Mouse (Mus musculus) ES-Bruce4 (cell line): ENCODE data around the gene Lmnb2. TPM values are rescaled to one million over a fixed set of nuclear protein-coding genes. Genes with fewer than 3 reads are reported as not detected.

Experiments
- H3K27ac ChIP-seq: 2 replicates; pipeline ENCODE4 v1.5.1; 2012; ENCODE audit warnings: low read length, inconsistent platforms; ENCODE audit not compliant: insufficient read depth
- H3K27me3 ChIP-seq: 2 replicates; pipeline ENCODE4 v1.6.1; 2012; ENCODE audit warnings: mild to moderate bottlenecking, low read length, inconsistent platforms; ENCODE audit not compliant: control insufficient read depth, poor library complexity, insufficient read depth, severe bottlenecking
- H3K36me3 ChIP-seq: 2 replicates; pipeline ENCODE4 v1.6.1; 2012; ENCODE audit warnings: inconsistent platforms, mild to moderate bottlenecking, low read length, moderate library complexity; ENCODE audit not compliant: control insufficient read depth, poor library complexity, insufficient read depth, severe bottlenecking
- H3K4me1 ChIP-seq: one replicate; pipeline ENCODE4 v1.8.1; 2011; ENCODE audit warnings: low read length; ENCODE audit not compliant: control insufficient read depth, insufficient read depth
- H3K4me3 ChIP-seq: 2 replicates; pipeline ENCODE4 v1.5.1; 2011; ENCODE audit warnings: low read depth, mild to moderate bottlenecking, low read length
- H3K9ac ChIP-seq: 2 replicates; pipeline ENCODE4 v1.6.1; 2012; ENCODE audit warnings: low read depth, mild to moderate bottlenecking, inconsistent platforms; ENCODE audit not compliant: poor library complexity, severe bottlenecking
- H3K9me3 ChIP-seq: replicated peaks from 2 replicates; pipeline ENCODE4 v1.6.1; 2012; ENCODE audit warnings: mild to moderate bottlenecking, low read length, inconsistent platforms; ENCODE audit not compliant: control insufficient read depth, poor library complexity, insufficient read depth, severe bottlenecking
- CTCF ChIP-seq: IDR thresholded peaks from one replicate; pipeline ENCODE4 v1.8.1; 2011; ENCODE audit warnings: low read depth, low read length
- EP300 ChIP-seq: IDR thresholded peaks from 2 replicates; pipeline ENCODE4 v1.6.1; 2011; ENCODE audit warnings: low read depth, low read length; ENCODE audit not compliant: insufficient read depth
- POLR2A ChIP-seq: IDR thresholded peaks from one replicate; pipeline ENCODE4 v1.8.1; 2011; ENCODE audit warnings: low read length; ENCODE audit not compliant: insufficient read depth
- polyA plus RNA-seq: library from polyadenylated mRNA; stranded (reverse); fragments of >200 nt; gene quantifications from 2 replicates; pipeline ENCODE4 v1.2.4, GENCODE M21; 2011; ENCODE audit warnings: low read depth; ENCODE audit not compliant: missing spikeins, insufficient read depth, insufficient read length

Lmnb2 gene
- polyA plus RNA-seq, 1 experiment: 25.9 TPM

DNA sequence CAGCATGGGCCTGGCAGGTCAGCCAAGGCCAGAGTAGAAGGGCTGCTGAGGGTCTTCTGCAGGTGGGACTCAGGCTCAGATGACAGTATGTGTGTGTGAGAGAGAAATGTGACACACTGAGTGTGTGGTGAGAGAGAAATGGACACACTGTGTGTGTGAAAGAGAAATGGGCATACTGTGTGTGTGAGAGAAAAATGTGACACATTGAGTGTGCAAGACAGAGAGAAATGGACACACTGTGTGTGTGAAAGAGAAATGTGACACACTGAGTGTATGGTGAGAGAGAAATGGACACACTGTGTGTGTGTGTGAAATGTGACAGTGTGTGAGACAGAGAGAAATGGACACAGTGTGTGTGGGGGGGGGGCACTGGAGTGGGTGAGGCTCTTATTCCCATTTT is 6.2 kb downstream of the Lmnb2 start:
- Histone ChIP-seq H3K4me1 (no peaks in the 10 kb centered on the region), H3K27me3 (no peaks in the 10 kb centered on the region), H3K27ac (no peak overlapping the region), H3K9me3 (no peaks in the 10 kb centered on the region), H3K36me3 (peaks cover 6% of the 10 kb centered on the region), H3K4me3 (no peak overlapping the region), H3K9ac (no peak overlapping the region)
- TF ChIP-seq EP300 (no peak), POLR2A (no peak), CTCF (no peak)

DNA sequence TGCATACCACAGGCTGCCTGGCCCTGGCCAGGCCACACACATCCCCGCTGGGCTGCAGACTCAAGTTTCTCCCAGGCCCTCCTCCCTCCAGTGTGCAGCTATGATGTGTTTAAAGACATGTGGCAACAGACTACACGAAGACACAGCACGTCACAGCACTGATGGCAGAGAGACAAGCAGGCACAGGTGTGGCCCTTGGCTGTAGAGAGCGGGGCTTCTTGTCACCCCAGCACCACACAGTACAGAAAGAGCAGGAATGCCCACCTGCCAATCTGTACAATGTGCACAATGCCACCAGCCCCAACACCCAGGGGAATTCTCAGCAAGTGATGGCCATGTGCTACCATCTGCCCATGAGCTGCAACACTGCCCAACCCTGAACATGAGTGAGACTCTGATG is 6.7 kb downstream of the Lmnb2 start:
- H3K9ac ChIP-seq: no peak overlapping the region
- no peaks in the 10 kb centered on the region for H3K27me3 ChIP-seq
- H3K4me3 ChIP-seq: no peak overlapping the region
- H3K36me3 ChIP-seq: peaks cover 6% of the 10 kb centered on the region
- TF ChIP-seq POLR2A (no peak), CTCF (no peak), EP300 (no peak)
- H3K27ac ChIP-seq: no peak overlapping the region
- H3K4me1 ChIP-seq: no peaks in the 10 kb centered on the region
- no peaks in the 10 kb centered on the region for H3K9me3 ChIP-seq

DNA sequence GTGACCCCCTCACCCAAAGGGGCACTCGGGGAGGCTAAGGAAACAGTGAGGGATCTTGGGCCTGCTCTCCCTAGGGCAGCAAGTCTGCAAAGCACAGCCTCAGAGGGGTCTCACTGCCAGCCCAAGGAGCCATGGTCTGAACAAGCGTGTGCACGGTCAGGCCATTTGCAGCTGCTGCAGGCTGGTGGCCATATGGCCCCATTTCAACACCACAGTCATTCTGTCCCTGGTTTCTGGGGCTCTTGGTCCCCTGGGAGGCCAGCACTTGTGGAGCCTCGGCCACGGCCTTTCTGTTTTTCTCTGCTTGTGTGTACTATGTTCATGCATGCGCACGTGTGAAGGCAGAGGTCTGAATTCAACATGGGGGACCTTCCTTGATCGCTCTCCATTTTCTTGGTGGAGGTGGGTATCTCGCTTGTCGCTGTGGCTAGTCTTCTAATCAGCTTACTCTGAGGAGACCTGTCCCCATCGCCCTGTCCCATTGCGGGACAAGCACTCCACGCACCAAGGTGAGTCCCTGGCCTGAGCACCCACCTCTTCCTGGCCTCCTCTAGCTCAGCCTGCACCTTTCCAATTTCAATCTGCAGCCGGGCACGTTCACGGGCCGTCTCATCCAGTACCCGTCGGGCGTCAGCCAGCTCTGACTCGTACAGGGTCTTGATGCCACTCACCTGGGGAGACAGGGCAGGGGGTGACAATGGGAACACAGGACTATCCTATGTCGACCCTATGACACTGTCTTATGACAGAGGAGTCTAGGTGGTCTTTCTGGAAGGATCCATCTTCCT is 8.5 kb downstream of the Lmnb2 start:
- no peaks in the 10 kb centered on the region for H3K9me3 ChIP-seq
- H3K36me3 ChIP-seq: peaks cover 3% of the 10 kb centered on the region
- no peak overlapping the region for H3K4me3 ChIP-seq
- TF ChIP-seq CTCF (no peak), POLR2A (no peak), EP300 (no peak)
- no peaks in the 10 kb centered on the region for H3K4me1 ChIP-seq
- H3K27ac ChIP-seq: no peak overlapping the region
- H3K9ac ChIP-seq: no peak overlapping the region
- no peaks in the 10 kb centered on the region for H3K27me3 ChIP-seq

GRCm38 (mm10) chr10:80904709-80905108 is 13.3 kb downstream of the Lmnb2 start:
- no peak overlapping the region for H3K27ac ChIP-seq
- H3K9ac ChIP-seq: no peak overlapping the region
- no peak overlapping the region for H3K4me3 ChIP-seq
- peaks cover 3% of the 10 kb centered on the region for H3K36me3 ChIP-seq
- TF ChIP-seq POLR2A (no peak), EP300 (no peak), CTCF (no peak)
- no peaks in the 10 kb centered on the region for H3K9me3 ChIP-seq
- H3K27me3 ChIP-seq: no peaks in the 10 kb centered on the region
- no peaks in the 10 kb centered on the region for H3K4me1 ChIP-seq

DNA sequence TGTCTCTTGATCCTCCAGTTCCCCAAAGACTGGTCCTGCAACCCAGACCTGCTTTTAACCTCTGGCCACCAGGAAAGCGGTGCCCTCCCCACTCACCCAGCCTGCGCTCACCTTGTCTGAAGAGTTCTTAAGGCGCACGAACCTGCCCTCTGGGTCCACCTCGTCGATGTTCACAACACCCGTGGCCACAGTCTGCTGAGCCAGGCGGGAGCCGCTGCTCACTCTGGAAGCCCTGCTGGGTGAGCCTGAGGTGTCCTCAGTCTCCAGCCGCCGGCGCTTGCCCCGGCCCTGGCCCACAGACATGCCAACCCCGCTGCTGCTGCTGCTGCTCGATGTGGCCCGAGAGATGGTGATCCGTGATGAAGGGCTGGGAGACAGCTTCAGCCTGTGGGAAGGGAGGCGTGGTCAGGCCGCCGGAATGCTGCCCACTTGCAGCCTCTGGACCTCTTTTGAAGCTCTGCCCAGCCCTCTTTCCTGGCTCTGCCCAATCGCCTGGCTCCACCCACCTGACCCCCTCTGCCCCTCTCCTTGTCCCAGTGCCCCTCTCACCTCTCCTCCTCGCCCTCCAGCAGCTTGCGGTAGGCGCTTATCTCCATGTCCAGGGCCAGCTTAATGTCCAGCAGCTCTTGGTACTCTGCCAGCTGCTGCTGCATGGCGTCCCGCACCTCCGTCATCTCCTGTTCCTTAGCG is 13.9 kb downstream of the Lmnb2 start:
- no peaks in the 10 kb centered on the region for H3K4me1 ChIP-seq
- no peaks in the 10 kb centered on the region for H3K27me3 ChIP-seq
- no peak overlapping the region for H3K4me3 ChIP-seq
- H3K9me3 ChIP-seq: no peaks in the 10 kb centered on the region
- H3K36me3 ChIP-seq: peaks cover 3% of the 10 kb centered on the region
- H3K9ac ChIP-seq: no peak overlapping the region
- no peak overlapping the region for H3K27ac ChIP-seq
- TF ChIP-seq EP300 (no peak), POLR2A (no peak), CTCF (no peak)

GRCm38 (mm10) chr10:80903282-80903681 is 14.8 kb downstream of the Lmnb2 start:
- H3K4me3 ChIP-seq: no peak overlapping the region
- TF ChIP-seq EP300 (no peak), CTCF (no peak), POLR2A (no peak)

More at GRCm38 (mm10) chr10:80903282-80903681, 14.8 kb downstream of the Lmnb2 start:
- H3K27ac ChIP-seq: no peak overlapping the region
- H3K4me1 ChIP-seq: peaks cover 2% of the 10 kb centered on the region
- no peaks in the 10 kb centered on the region for H3K36me3 ChIP-seq
- no peak overlapping the region for H3K9ac ChIP-seq
- H3K27me3 ChIP-seq: no peaks in the 10 kb centered on the region
- no peaks in the 10 kb centered on the region for H3K9me3 ChIP-seq
